In genomic region chr8:90959721-90960120, GRCm38 (mm10) we compare ENCODE assay signal across 17 mouse cellular contexts.
A peak's percentile ranks its signal among the peaks of the same experiment; 100 is the strongest.
DNase-seq lines count a peak whose midpoint lies in the region; ATAC-seq and TF ChIP-seq lines count a peak whose summit lies in the region.
"Had no signal": no experiment of that assay in that cellular context is flagged by ENCODE, and none has a peak within 500 bp of the region (broad histone marks: within the 10 kb centered on the region; RNA-seq: fewer than 3 reads in every experiment).

No protein-coding gene starts in this region.

- H3K4me3 ChIP-seq in forebrain, embryonic 14.5 days (ENCODE audit: low read depth, low read length) = no peak overlapping the region
- no peak overlapping the region for H3K4me3 ChIP-seq in forebrain, embryonic 12.5 days (replicated peaks)
- H3K4me3 ChIP-seq in liver, postnatal 0 days (ENCODE audit: low read depth, low read length) = no peak overlapping the region
- no peak overlapping the region for H3K4me3 ChIP-seq in liver, embryonic 11.5 days (ENCODE audit: low read depth, low read length)
- H3K4me3 ChIP-seq: embryonic facial prominence, embryonic 15.5 days; limb, embryonic 13.5 days had no signal

- H3K4me2 ChIP-seq in forebrain, embryonic 14.5 days (ENCODE audit: low read length) = peak overlapping the region; percentile 94; the same call in 1 of the 2 replicates
- no peak overlapping the region for H3K4me2 ChIP-seq in forebrain, embryonic 12.5 days
- H3K4me2 ChIP-seq in liver, postnatal 0 days (ENCODE audit: low read depth, low read length) = no peak overlapping the region
- no peak overlapping the region for H3K4me2 ChIP-seq in liver, embryonic 11.5 days
- H3K4me2 ChIP-seq: embryonic facial prominence, embryonic 15.5 days had no signal

- no peak for DNase-seq in forebrain, embryonic 14.5 days (ENCODE audit: low spot score)
- no peak for DNase-seq in liver, postnatal 0 days
- DNase-seq in liver, embryonic 11.5 days (ENCODE audit: low spot score) = no peak
- DNase-seq in 416B (ENCODE audit: low read depth) (peak; percentile 59), ZHBTc4 (ENCODE audit: low read depth, low spot score) (peak; percentile 52)
- DNase-seq in gastrocnemius, postnatal 36 days = no peak
- no peak for DNase-seq in cerebellum, postnatal 36 days
- DNase-seq: B cell, adult 2 months; cerebellum, adult 18-20 months; heart, adult 18-20 months; lung, adult 2 months; right cerebral cortex, postnatal 14 days; thymus, postnatal 4 days had no signal

- H3K4me1 ChIP-seq in forebrain, embryonic 14.5 days (ENCODE audit: control insufficient read depth, insufficient read depth, low read length) = peaks cover 28% of the 10 kb centered on the region
- H3K4me1 ChIP-seq in forebrain, embryonic 12.5 days = peaks cover 39% of the 10 kb centered on the region
- peaks cover 4% of the 10 kb centered on the region for H3K4me1 ChIP-seq in liver, postnatal 0 days (ENCODE audit: insufficient read depth)
- no peaks in the 10 kb centered on the region for H3K4me1 ChIP-seq in liver, embryonic 11.5 days (replicated peaks; ENCODE audit: control insufficient read depth, insufficient read depth, low read length)

- peak; percentile 24; the same call in 1 of the 2 replicates for TF ChIP-seq CTCF in liver, postnatal 0 days (IDR thresholded peaks at IDR 0.05; ENCODE audit: low read depth)

- H3K9ac ChIP-seq in forebrain, embryonic 14.5 days (ENCODE audit: low read length) = no peak overlapping the region
- no peak overlapping the region for H3K9ac ChIP-seq in forebrain, embryonic 12.5 days
- H3K9ac ChIP-seq in liver, postnatal 0 days (replicated peaks) = no peak overlapping the region
- no peak overlapping the region for H3K9ac ChIP-seq in liver, embryonic 11.5 days (ENCODE audit: low read depth, low read length)
- H3K9ac ChIP-seq: embryonic facial prominence, embryonic 15.5 days; limb, embryonic 13.5 days had no signal

- H3K27ac ChIP-seq in forebrain, embryonic 14.5 days (ENCODE audit: low read depth, low read length) = no peak overlapping the region
- H3K27ac ChIP-seq in forebrain, embryonic 12.5 days = no peak overlapping the region
- no peak overlapping the region for H3K27ac ChIP-seq in liver, postnatal 0 days (ENCODE audit: low read depth)
- H3K27ac ChIP-seq in liver, embryonic 11.5 days (ENCODE audit: low read depth, low read length) = no peak overlapping the region
- H3K27ac ChIP-seq: embryonic facial prominence, embryonic 15.5 days; limb, embryonic 13.5 days had no signal

- TF ChIP-seq EP300 in liver, postnatal 0 days (IDR thresholded peaks at IDR 0.05; ENCODE audit: low read depth) = no peak

- ATAC-seq in forebrain, embryonic 14.5 days = no peak
- no peak for ATAC-seq in forebrain, embryonic 12.5 days (ENCODE audit: low FRiP score)
- no peak for ATAC-seq in liver, postnatal 0 days
- no peak for ATAC-seq in liver, embryonic 11.5 days (replicated peaks; ENCODE audit: low FRiP score)
- ATAC-seq: inflammation-experienced regulatory T-cells, adult 6 months had no signal

- intact Hi-C loops in gastrocnemius, postnatal 36 days (cut with DNase I) = no loop called here

- no peaks in the 10 kb centered on the region for H3K27me3 ChIP-seq in forebrain, embryonic 14.5 days (replicated peaks; ENCODE audit: control insufficient read depth, insufficient read depth, low read length)
- no peaks in the 10 kb centered on the region for H3K27me3 ChIP-seq in forebrain, embryonic 12.5 days
- no peaks in the 10 kb centered on the region for H3K27me3 ChIP-seq in liver, postnatal 0 days (ENCODE audit: insufficient read depth, low read length)
- H3K27me3 ChIP-seq in liver, embryonic 11.5 days (replicated peaks; ENCODE audit: control insufficient read depth, insufficient read depth, low read length) = no peaks in the 10 kb centered on the region
- H3K27me3 ChIP-seq: embryonic facial prominence, embryonic 15.5 days; limb, embryonic 13.5 days had no signal

- no peaks in the 10 kb centered on the region for H3K9me3 ChIP-seq in forebrain, embryonic 14.5 days (replicated peaks; ENCODE audit: control insufficient read depth, low read length)
- H3K9me3 ChIP-seq in forebrain, embryonic 12.5 days = no peaks in the 10 kb centered on the region
- H3K9me3 ChIP-seq in liver, postnatal 0 days (ENCODE audit: low read length) = no peaks in the 10 kb centered on the region
- H3K9me3 ChIP-seq in liver, embryonic 11.5 days (ENCODE audit: control insufficient read depth, low read length) = no peaks in the 10 kb centered on the region
- H3K9me3 ChIP-seq: embryonic facial prominence, embryonic 15.5 days; limb, embryonic 13.5 days had no signal

- 87% methylated on average over 4 of the region's 4 CpGs for WGBS in forebrain, embryonic 14.5 days
- WGBS in forebrain, embryonic 12.5 days = 89% methylated on average over 4 of the region's 4 CpGs
- WGBS in liver, postnatal 0 days (ENCODE audit: insufficient replicate concordance) = 80% methylated on average over 4 of the region's 4 CpGs
- 90% methylated on average over 4 of the region's 4 CpGs for WGBS in liver, embryonic 11.5 days

- H3K36me3 ChIP-seq in forebrain, embryonic 14.5 days (ENCODE audit: control insufficient read depth, insufficient read depth, low read length) = peaks cover 10% of the 10 kb centered on the region; the same call in 1 of the 2 replicates
- no peaks in the 10 kb centered on the region for H3K36me3 ChIP-seq in forebrain, embryonic 12.5 days (replicated peaks)
- 0 out of 2 replicates have a peak, but pooled peaks cover 10% of the 10 kb centered on the region for H3K36me3 ChIP-seq in liver, postnatal 0 days (replicated peaks; ENCODE audit: insufficient read depth, low read length)
- no peaks in the 10 kb centered on the region for H3K36me3 ChIP-seq in liver, embryonic 11.5 days (ENCODE audit: control insufficient read depth, insufficient read depth, low read length)

Comparison
In these comparisons a context has a peak if more than half of its experiments do, and no peak if none do; other contexts are left out.
1. DNase-seq: peak in 416B (single experiment) and ZHBTc4 (single experiment); none in forebrain, embryonic 14.5 days (single experiment), liver, postnatal 0 days (single experiment), liver, embryonic 11.5 days (single experiment), gastrocnemius, postnatal 36 days (0 of 2) and cerebellum, postnatal 36 days (0 of 2).